Mouse (Mus musculus) CH12.LX (cell line): ENCODE results near the gene Dscaml1. TPM values are rescaled to one million over a fixed set of nuclear protein-coding genes. Genes with fewer than 3 reads are reported as not detected.

Experiments
- DNase-seq: peaks from one replicate; pipeline ENCODE4 v3.0.0-alpha.2; 2013; ENCODE audit errors: extremely low read depth
- H3K27ac ChIP-seq: 2 replicates; pipeline ENCODE4 v1.5.1; 2012; ENCODE audit warnings: low read depth, mild to moderate bottlenecking, control low read depth, moderate library complexity; ENCODE audit not compliant: insufficient read depth
- H3K27me3 ChIP-seq: replicated peaks from 2 replicates; pipeline ENCODE3; 2012; ENCODE audit warnings: inconsistent platforms
- H3K36me3 ChIP-seq, 2 experiments: replicated peaks in 1 of 2; 2 replicates each; pipeline versions ENCODE3 to v1.6.1; 2012; ENCODE audit warnings: inconsistent platforms in 1 of 2, low read length in 1 of 2, mild to moderate bottlenecking in 1 of 2, mixed read lengths in 1 of 2, moderate library complexity in 1 of 2; ENCODE audit not compliant: control insufficient read depth in 1 of 2, insufficient read depth in 1 of 2
- H3K4me1 ChIP-seq, 2 experiments: 2 replicates each; pipeline ENCODE4 v1.6.1; 2012; ENCODE audit warnings: inconsistent platforms in 1 of 2, moderate library complexity in 1 of 2; ENCODE audit not compliant: insufficient read depth in 2 of 2, control insufficient read depth in 1 of 2
- H3K4me2 ChIP-seq: 2 replicates; pipeline ENCODE4 v1.6.1; 2012; ENCODE audit warnings: low read depth, mild to moderate bottlenecking, control low read depth; ENCODE audit not compliant: poor library complexity, insufficient read depth, severe bottlenecking
- H3K4me3 ChIP-seq, 3 experiments: fragments of 150-350 bp in 1 of 3; sonication (generic) in 1 of 3; replicated peaks in 1 of 3; 2 replicates each; pipeline versions ENCODE3 to v1.5.1; 2011 to 2012; ENCODE audit warnings: low read depth in 2 of 3, low read length in 2 of 3, mild to moderate bottlenecking in 2 of 3, moderate library complexity in 2 of 3, control low read depth in 1 of 3, improper control_type of control experiment in 1 of 3, inconsistent platforms in 1 of 3, mixed read lengths in 1 of 3; ENCODE audit not compliant: poor library complexity in 1 of 3
- H3K79me2 ChIP-seq: replicated peaks from 2 replicates; pipeline ENCODE4 v1.6.1; 2012; ENCODE audit warnings: mild to moderate bottlenecking, moderate library complexity; ENCODE audit not compliant: control insufficient read depth, poor library complexity, insufficient read depth, severe bottlenecking; ENCODE audit errors: extremely low read depth
- H3K9ac ChIP-seq: 2 replicates; pipeline ENCODE4 v1.6.1; 2012; ENCODE audit warnings: low read depth, mild to moderate bottlenecking, control low read depth, moderate library complexity; ENCODE audit not compliant: insufficient read depth
- H3K9me3 ChIP-seq: replicated peaks from 2 replicates; pipeline ENCODE3; 2012; ENCODE audit warnings: low read length, inconsistent platforms, mixed read lengths
- BHLHE40 ChIP-seq: IDR thresholded peaks from 2 replicates; pipeline ENCODE4 v1.6.1; 2011; ENCODE audit warnings: mild to moderate bottlenecking, low read depth, low read length, improper control_type of control experiment
- CHD1 ChIP-seq: IDR thresholded peaks from 2 replicates; pipeline ENCODE4 v1.6.1; 2012; ENCODE audit warnings: low read depth, low read length, improper control_type of control experiment, inconsistent platforms
- CTCF ChIP-seq, 2 experiments: IDR thresholded peaks in 1 of 2; conservative IDR thresholded peaks in 1 of 2; 2 replicates each; pipeline ENCODE4 v1.5.1; 2011 to 2012; ENCODE audit warnings: low read depth in 2 of 2, low read length in 2 of 2, improper control_type of control experiment in 1 of 2, inconsistent platforms in 1 of 2, mild to moderate bottlenecking in 1 of 2, moderate library complexity in 1 of 2
- ELF1 ChIP-seq: IDR thresholded peaks from 2 replicates; pipeline ENCODE4 v1.6.1; 2014; ENCODE audit warnings: low read depth, mild to moderate bottlenecking, inconsistent platforms, low read length, improper control_type of control experiment
- HCFC1 ChIP-seq: IDR thresholded peaks from 2 replicates; pipeline ENCODE4 v1.6.1; 2012; ENCODE audit warnings: low read depth, mild to moderate bottlenecking, inconsistent platforms, low read length, improper control_type of control experiment
- JUN ChIP-seq: IDR thresholded peaks from 2 replicates; pipeline ENCODE4 v1.6.1; 2011; ENCODE audit warnings: low read depth, mild to moderate bottlenecking, low read length, improper control_type of control experiment, moderate library complexity; ENCODE audit not compliant: insufficient read depth
- MXI1 ChIP-seq: IDR thresholded peaks from 2 replicates; pipeline ENCODE4 v1.6.1; 2011; ENCODE audit warnings: mild to moderate bottlenecking, low read depth, low read length, improper control_type of control experiment
- MYC ChIP-seq: IDR thresholded peaks from 2 replicates; pipeline ENCODE4 v1.6.1; 2011; ENCODE audit warnings: low read depth, mild to moderate bottlenecking, improper control_type of control experiment, low read length
- NELFE ChIP-seq: IDR thresholded peaks from 2 replicates; pipeline ENCODE4 v1.6.1; 2011; ENCODE audit warnings: low read depth, low read length, improper control_type of control experiment
- PAX5 ChIP-seq: IDR thresholded peaks from 2 replicates; pipeline ENCODE4 v1.6.1; 2012; ENCODE audit warnings: low read length, inconsistent platforms, mixed read lengths
- RAD21 ChIP-seq: IDR thresholded peaks from 2 replicates; pipeline ENCODE4 v1.6.1; 2011; ENCODE audit warnings: low read depth, mild to moderate bottlenecking, low read length, improper control_type of control experiment, moderate library complexity
- SIN3A ChIP-seq: IDR thresholded peaks from 2 replicates; pipeline ENCODE4 v1.6.1; 2012; ENCODE audit warnings: low read length, improper control_type of control experiment, inconsistent platforms
- TBP ChIP-seq: conservative IDR thresholded peaks from 2 replicates; pipeline ENCODE4 v1.6.1; 2011; ENCODE audit warnings: low read depth, low read length, improper control_type of control experiment
- TCF12 ChIP-seq: IDR thresholded peaks from 2 replicates; pipeline ENCODE4 v1.6.1; 2014; ENCODE audit warnings: low read depth, mild to moderate bottlenecking, inconsistent platforms, low read length, improper control_type of control experiment
- ZC3H11A ChIP-seq: IDR thresholded peaks from 2 replicates; pipeline ENCODE4 v1.6.1; 2012; ENCODE audit warnings: low read depth, mild to moderate bottlenecking, inconsistent platforms, low read length, improper control_type of control experiment
- ZKSCAN1 ChIP-seq: IDR thresholded peaks from 2 replicates; pipeline ENCODE4 v1.6.1; 2012; ENCODE audit warnings: low read depth, inconsistent platforms, low read length, improper control_type of control experiment, borderline replicate concordance
- dilution Hi-C: fragments of 300-500 bp; cut with MboI; formaldehyde crosslinking; loops from 2 replicates; pipeline ENCODE4 v1.14.3; 2020; ENCODE audit warnings: low sequenced_read_pairs; ENCODE audit not compliant: extremely low pct_unique_long_range_greater_than_20kb, extremely low pct_ligation_motif_present
- in situ Hi-C: fragments of 300-500 bp; cut with MboI; formaldehyde crosslinking; loops from 3 replicates; pipeline ENCODE4 v1.14.3; 2019; ENCODE audit warnings: low sequenced_read_pairs, low pct_ligation_motif_present, low pct_unique_long_range_greater_than_20kb, mixed read lengths
- polyA plus RNA-seq: library from polyadenylated mRNA; unstranded; fragments of >175 nt; gene quantifications from 2 replicates; pipeline ENCODE4 v1.2.1, GENCODE M21; 2012; ENCODE audit warnings: low read depth; ENCODE audit not compliant: insufficient read length
- total RNA-seq, 2 experiments: library from RNA; depleted of rRNA; stranded (reverse); fragments of 300-350 nt in 1 of 2; fragments of >200 nt in 1 of 2; gene quantifications; 2 replicates each; pipeline ENCODE4 v1.2.3; 2012 to 2014

The Dscaml1 gene
- total and polyA plus RNA-seq, 3 experiments: not detected

GRCm38 (mm10) chr9:45505487-45505939 lies 79.1 kb downstream of the Dscaml1 start:
- dilution Hi-C loops: no loop called here
- Histone ChIP-seq H3K4me1 (peaks cover 29 to 51% of the 10 kb centered on the region in 2 experiments), H3K79me2 (no peaks in the 10 kb centered on the region)

GRCm38 (mm10) chr9:45507482-45507881 lies 81.1 kb downstream of the Dscaml1 start:
- Histone ChIP-seq H3K4me1 (peaks cover 14 to 31% of the 10 kb centered on the region in 2 experiments), H3K4me3 (no peak overlapping the region), H3K27me3 (no peaks in the 10 kb centered on the region), H3K27ac (no peak overlapping the region), H3K9ac (no peak overlapping the region), H3K4me2 (no peak overlapping the region), H3K79me2 (no peaks in the 10 kb centered on the region), H3K9me3 (no peaks in the 10 kb centered on the region), H3K36me3 (no peaks in the 10 kb centered on the region)
- TF ChIP-seq ELF1 (no peak), JUN (no peak), MYC (no peak), TCF12 (no peak), SIN3A (no peak), MXI1 (no peak), CHD1 (no peak), ZC3H11A (no peak), ZKSCAN1 (no peak), TBP (no peak), CTCF (conservative IDR thresholded peaks at IDR 0.05 in 1 of 2, IDR thresholded peaks at IDR 0.05 in 1 of 2; ENCODE audit: low read depth in 2 of 2, low read length in 2 of 2) (no peak), BHLHE40 (no peak)
- in situ Hi-C loops (no loop called here), dilution Hi-C loops (no loop called here)
- DNase-seq: no peak

More at GRCm38 (mm10) chr9:45505487-45505939, 79.1 kb downstream of the Dscaml1 start:
- Histone ChIP-seq H3K27me3 (no peaks in the 10 kb centered on the region), H3K27ac (no peak overlapping the region), H3K9me3 (no peaks in the 10 kb centered on the region), H3K9ac (no peak overlapping the region), H3K4me3 (no peak overlapping the region), H3K4me2 (no peak overlapping the region), H3K36me3 (no peaks in the 10 kb centered on the region)
- in situ Hi-C loops: no loop called here
- TF ChIP-seq RAD21: no peak
- TF ChIP-seq MXI1: no peak
- TF ChIP-seq HCFC1: no peak
- TF ChIP-seq TBP: no peak
- no peak for TF ChIP-seq PAX5
- TF ChIP-seq TCF12: no peak
- TF ChIP-seq NELFE: no peak
- peak; percentile 67 for TF ChIP-seq BHLHE40
- no peak for DNase-seq
